Mouse (Mus musculus) liver, embryonic 15.5 days (tissue): ENCODE data around the gene Zfp182. TPM values are rescaled to one million over a fixed set of nuclear protein-coding genes. Genes with fewer than 3 reads are reported as not detected.

Source experiments
- ATAC-seq: fragments of 200-750 bp; cut with Nextera tagmentation; 2 replicates; pipeline ENCODE4 v1.8.0; 2017; ENCODE audit warnings: moderate number of reproducible peaks, mild to moderate bottlenecking, moderate library complexity; ENCODE audit not compliant: insufficient read depth
- H3K27ac ChIP-seq: fragments of 300-500 bp; sonication (generic); replicated peaks from 2 replicates; pipeline ENCODE4 v1.5.1; 2015; ENCODE audit warnings: mild to moderate bottlenecking, inconsistent platforms
- H3K27me3 ChIP-seq: fragments of 300-500 bp; sonication (generic); 2 replicates; pipeline ENCODE4 v1.6.1; 2015; ENCODE audit warnings: mild to moderate bottlenecking, inconsistent platforms
- H3K36me3 ChIP-seq: fragments of 300-500 bp; sonication (generic); replicated peaks from 2 replicates; pipeline ENCODE4 v1.6.1; 2015; ENCODE audit warnings: moderate library complexity, mild to moderate bottlenecking, inconsistent platforms
- H3K4me1 ChIP-seq: fragments of 300-500 bp; sonication (generic); replicated peaks from 2 replicates; pipeline ENCODE4 v1.6.1; 2015; ENCODE audit warnings: inconsistent platforms
- H3K4me2 ChIP-seq: fragments of 300-500 bp; sonication (generic); 2 replicates; pipeline ENCODE4 v1.6.1; 2015; ENCODE audit warnings: moderate library complexity, mild to moderate bottlenecking, inconsistent platforms
- H3K4me3 ChIP-seq: fragments of 300-500 bp; sonication (generic); replicated peaks from 2 replicates; pipeline ENCODE4 v1.5.1; 2015; ENCODE audit warnings: mild to moderate bottlenecking, inconsistent platforms
- H3K9ac ChIP-seq: fragments of 300-500 bp; sonication (generic); 2 replicates; pipeline ENCODE4 v1.6.1; 2015; ENCODE audit warnings: moderate library complexity, mild to moderate bottlenecking, inconsistent platforms
- H3K9me3 ChIP-seq: fragments of 300-500 bp; sonication (generic); replicated peaks from 2 replicates; pipeline ENCODE4 v1.6.1; 2016; ENCODE audit warnings: inconsistent platforms
- WGBS: fragments of 180-500 bp; shearing (Covaris S2); methylation state at CpG from one replicate; pipeline ENCODE4 v1.1.7; 2015; ENCODE audit warnings: mixed read lengths; ENCODE audit not compliant: insufficient replicate concordance; 5-methylcytosine and 5-hydroxymethylcytosine counted together
- polyA plus RNA-seq: library from polyadenylated mRNA; unstranded; fragments of >200 nt; fragmentation: Nextera tagmentation; extraction: Ambion mirVana; gene quantifications from 2 replicates; pipeline ENCODE4 v1.2.1, GENCODE M21; 2015

Zfp182 gene
- polyA plus RNA-seq: 1.4 and 1.5 TPM in 2 replicates

DNA sequence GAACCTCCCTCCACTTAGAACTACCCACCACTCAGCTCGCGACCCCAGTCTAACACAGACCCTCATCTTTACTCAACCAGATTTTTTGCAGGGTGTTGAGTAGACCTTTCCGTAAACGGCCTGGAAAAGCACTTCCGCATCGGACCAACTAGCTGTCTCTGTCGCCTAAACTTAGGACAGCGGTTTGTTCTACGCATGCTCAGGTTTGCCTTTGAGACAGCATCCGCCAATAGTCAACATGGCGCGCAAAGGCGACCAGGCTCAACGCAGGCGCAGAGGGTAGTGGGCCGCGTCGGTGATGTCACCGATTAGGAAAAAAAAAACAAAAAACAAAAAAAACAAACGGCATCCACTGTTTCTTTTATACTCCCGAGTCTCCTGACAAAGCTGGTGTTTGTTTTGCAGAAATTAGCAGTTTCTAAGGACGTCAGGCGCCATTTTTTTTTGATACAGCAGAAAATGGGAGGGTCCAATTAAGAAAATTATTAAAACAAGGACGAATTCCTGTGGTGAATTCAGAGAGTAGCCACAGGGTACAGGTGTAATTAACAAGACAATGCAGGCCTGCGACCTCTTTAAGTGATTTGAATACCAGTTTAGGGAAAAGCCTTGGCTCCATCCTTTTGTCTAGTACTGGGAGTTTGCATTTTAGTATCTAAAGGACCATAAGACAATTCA, at the start of gene Zfp182:
Zfp182 (minus strand) TSS at position 451 of the 678 bp plus-strand sequence.
- peak within 1 kb of the TSS; percentile 64 for H3K4me3 ChIP-seq
- peak; percentile 87 for ATAC-seq
- H3K27ac ChIP-seq: no peak within 1 kb of the TSS
- 17% methylated on average over 25 of the region's 25 CpGs for WGBS
- H3K9ac ChIP-seq: peak within 1 kb of the TSS; percentile 47
- H3K36me3 ChIP-seq: no peaks in the 10 kb centered on the region
- no peaks in the 10 kb centered on the region for H3K4me1 ChIP-seq
- H3K27me3 ChIP-seq: no peaks in the 10 kb centered on the region
- H3K4me2 ChIP-seq: peak within 1 kb of the TSS; percentile 62
- H3K9me3 ChIP-seq: no peaks in the 10 kb centered on the region

GRCm38 (mm10) chrX:21089867-21090239, 27.7 kb upstream of the Zfp182 start:
- Histone ChIP-seq H3K27me3 (no peaks in the 10 kb centered on the region), H3K4me3 (no peak overlapping the region), H3K9me3 (no peaks in the 10 kb centered on the region), H3K4me1 (no peaks in the 10 kb centered on the region), H3K36me3 (no peaks in the 10 kb centered on the region), H3K4me2 (peak overlapping the region; percentile 61), H3K27ac (no peak overlapping the region), H3K9ac (no peak overlapping the region)
- WGBS: 49% methylated on average over 7 of the region's 7 CpGs
- ATAC-seq: no peak

- peak within 1 kb of the TSS; percentile 50 for H3K4me3 ChIP-seq
- WGBS: 17% methylated on average over 27 of the region's 27 CpGs
- H3K27ac ChIP-seq: no peak within 1 kb of the TSS
- H3K4me1 ChIP-seq: no peaks in the 10 kb centered on the region
- H3K4me2 ChIP-seq: peak within 1 kb of the TSS; percentile 61
- ATAC-seq: no peak
- no peaks in the 10 kb centered on the region for H3K9me3 ChIP-seq
- no peaks in the 10 kb centered on the region for H3K36me3 ChIP-seq
- no peak within 1 kb of the TSS for H3K9ac ChIP-seq
- no peaks in the 10 kb centered on the region for H3K27me3 ChIP-seq
Measured at GRCm38 (mm10) chrX:21088983-21089866, 27.1 kb upstream of the Zfp182 start, which contains the start of gene Zfp300. Gene Zfp300, minus strand, starts transcription at chrX:21089527.

- Histone ChIP-seq H3K4me2 (peak overlapping the region; percentile 61), H3K27me3 (no peaks in the 10 kb centered on the region), H3K4me1 (no peaks in the 10 kb centered on the region), H3K4me3 (peak overlapping the region; percentile 50), H3K9ac (no peak overlapping the region), H3K9me3 (no peaks in the 10 kb centered on the region), H3K36me3 (no peaks in the 10 kb centered on the region), H3K27ac (no peak overlapping the region)
- 30% methylated on average over 6 of the region's 6 CpGs for WGBS
- ATAC-seq: no peak
Measured at GRCm38 (mm10) chrX:21088645-21088982, 26.5 kb upstream of the Zfp182 start.

DNA sequence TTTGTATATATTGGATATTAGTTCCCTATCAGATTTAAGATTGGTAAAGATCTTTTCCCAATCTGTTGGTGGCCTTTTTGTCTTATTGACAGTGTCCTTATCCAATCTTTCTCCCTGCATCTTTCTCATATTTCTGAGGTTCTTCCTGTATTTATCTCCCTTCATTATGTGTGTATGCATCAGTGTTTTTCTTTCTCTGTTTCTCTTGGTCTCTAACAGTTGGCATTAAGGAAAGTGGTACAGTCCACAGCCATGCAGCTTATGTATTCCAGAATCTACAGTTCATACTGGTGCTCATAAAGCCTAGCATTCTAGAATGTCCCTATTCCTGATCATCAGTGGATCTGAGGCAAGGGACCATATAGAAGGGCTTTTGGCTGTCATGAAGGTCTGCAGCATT, 6.0 kb upstream of the Zfp182 start, which contains the start of gene Spaca5:
Spaca5 (plus strand) TSS at position 301 of the 400 bp plus-strand sequence.
- Histone ChIP-seq H3K9ac (no peak within 1 kb of the TSS), H3K27me3 (no peaks in the 10 kb centered on the region), H3K4me3 (no peak within 1 kb of the TSS), H3K27ac (no peak within 1 kb of the TSS), H3K4me2 (no peak within 1 kb of the TSS), H3K36me3 (no peaks in the 10 kb centered on the region), H3K4me1 (no peaks in the 10 kb centered on the region), H3K9me3 (no peaks in the 10 kb centered on the region)
- ATAC-seq: no peak

- ATAC-seq: no peak
- peak overlapping the region; percentile 64 for H3K4me3 ChIP-seq
- H3K9me3 ChIP-seq: no peaks in the 10 kb centered on the region
- peak overlapping the region; percentile 62 for H3K4me2 ChIP-seq
- H3K36me3 ChIP-seq: no peaks in the 10 kb centered on the region
- H3K9ac ChIP-seq: no peak overlapping the region
- WGBS: 63% methylated on average over 3 of the region's 3 CpGs
- H3K27ac ChIP-seq: no peak overlapping the region
- no peaks in the 10 kb centered on the region for H3K27me3 ChIP-seq
- H3K4me1 ChIP-seq: no peaks in the 10 kb centered on the region
Measured at GRCm38 (mm10) chrX:21062544-21062890, 401 bp upstream of the Zfp182 start.

DNA sequence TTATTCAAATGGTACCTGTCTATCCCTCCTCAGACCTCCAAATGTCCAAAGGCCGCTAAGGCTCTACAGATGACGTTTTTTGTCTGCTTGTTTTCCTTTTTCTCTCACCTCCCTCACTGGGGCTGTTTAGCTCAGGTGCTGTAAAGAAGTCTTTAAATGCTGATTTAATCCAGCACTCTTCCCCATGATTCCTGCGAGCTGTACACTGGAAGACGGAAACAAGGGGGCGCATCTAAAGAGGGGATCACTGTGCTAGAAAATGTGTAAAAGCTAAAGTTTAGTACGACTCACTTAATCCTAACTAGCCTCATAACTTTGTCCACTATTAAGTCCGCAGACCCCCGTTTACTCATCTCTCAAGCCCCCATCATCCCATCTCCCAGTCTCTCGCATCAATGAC, 656 bp downstream of the Zfp182 start:
- H3K27ac ChIP-seq: no peak overlapping the region
- H3K4me1 ChIP-seq: no peaks in the 10 kb centered on the region
- H3K4me2 ChIP-seq: peak overlapping the region; percentile 62
- no peak; the same call in 1 of the 2 replicates for ATAC-seq
- H3K9ac ChIP-seq: peak overlapping the region; percentile 47
- peak overlapping the region; percentile 64 for H3K4me3 ChIP-seq
- H3K27me3 ChIP-seq: no peaks in the 10 kb centered on the region
- H3K36me3 ChIP-seq: no peaks in the 10 kb centered on the region
- H3K9me3 ChIP-seq: no peaks in the 10 kb centered on the region
- WGBS: 26% methylated on average over 9 of the region's 9 CpGs

- no peaks in the 10 kb centered on the region for H3K4me1 ChIP-seq
- 30% methylated on average over 1 of the region's 1 CpGs for WGBS
- no peaks in the 10 kb centered on the region for H3K27me3 ChIP-seq
- H3K27ac ChIP-seq: no peak overlapping the region
- H3K9ac ChIP-seq: no peak overlapping the region
- ATAC-seq: no peak
- H3K36me3 ChIP-seq: no peaks in the 10 kb centered on the region
- H3K4me3 ChIP-seq: no peak overlapping the region
- no peak overlapping the region for H3K4me2 ChIP-seq
- H3K9me3 ChIP-seq: no peaks in the 10 kb centered on the region
Measured at GRCm38 (mm10) chrX:20980901-20981300, 81.2 kb downstream of the Zfp182 start.

Other genes starting within 250 kb of the Zfp182 start
- gene Timp1, start 192.2 kb downstream of the Zfp182 start, polyA plus RNA-seq: 2.0 and 2.2 TPM in 2 replicates
- gene Syn1, start 141.3 kb downstream of the Zfp182 start, polyA plus RNA-seq: 0.06 and 0.09 TPM in 2 replicates
- gene Cfp, start 130.8 kb downstream of the Zfp182 start, polyA plus RNA-seq: 39.0 and 51.4 TPM in 2 replicates
- 2.2 TPM in 2 replicates for gene Elk1, start 111.7 kb downstream of the Zfp182 start, polyA plus RNA-seq
- 31.1 and 38.3 TPM in 2 replicates for gene Uxt, start 100.3 kb downstream of the Zfp182 start, polyA plus RNA-seq
- not detected in 2 replicates for gene Spaca5, start 6.1 kb upstream of the Zfp182 start, polyA plus RNA-seq
- 0.06 and 0.14 TPM in 2 replicates for gene Zfp300, start 27.2 kb upstream of the Zfp182 start, polyA plus RNA-seq
- gene Ssxa1, start 53.5 kb upstream of the Zfp182 start, polyA plus RNA-seq: not detected in 2 replicates
- not detected in 2 replicates for gene Gm21876, start 113.3 kb upstream of the Zfp182 start, polyA plus RNA-seq